Mouse (Mus musculus): Measurements from ENCODE around the gene Pacs1. TPM values are rescaled to one million over a fixed set of nuclear protein-coding genes. Genes with fewer than 3 reads are reported as not detected.

Pacs1 gene
- polyA plus RNA-seq, 1 experiment = 58.9 TPM

DNA sequence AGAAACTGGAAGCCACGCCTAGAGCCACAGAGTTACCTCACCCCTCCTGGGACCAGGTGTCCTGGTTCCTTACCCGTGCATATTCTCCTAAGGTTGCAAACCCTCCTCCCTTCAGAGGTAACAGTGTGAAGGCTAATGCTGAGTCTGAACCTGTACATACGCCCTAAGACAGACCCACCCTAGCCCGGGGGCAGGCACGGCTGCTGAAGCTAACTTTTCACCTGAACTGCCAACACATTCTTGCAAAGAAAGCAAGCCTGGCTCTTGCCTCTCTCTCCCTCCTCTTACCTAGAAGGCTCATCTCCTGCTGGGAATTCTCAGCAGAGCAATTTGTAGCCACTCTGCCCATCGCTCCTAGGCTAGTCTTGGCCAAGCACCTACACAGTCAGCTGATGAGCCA, 27.7 kb upstream of the Pacs1 start:
- DNase-seq = no peak
- no peak overlapping the region for H3K4me3 ChIP-seq (ENCODE audit: control insufficient read depth, insufficient read depth, low read length)
- H3K4me1 ChIP-seq (replicated peaks; ENCODE audit: control insufficient read depth, insufficient read depth, low read length) = 0 out of 2 replicates have a peak, but pooled peaks cover 2% of the 10 kb centered on the region
- no peak overlapping the region for H3K27ac ChIP-seq (ENCODE audit: control insufficient read depth, insufficient read depth, low read length)
- no peak for TF ChIP-seq POLR2A (IDR thresholded peaks at IDR 0.05; ENCODE audit: control insufficient read depth, extremely low read depth, insufficient read depth, low read length, poor library complexity)
- no peak for TF ChIP-seq CTCF (IDR thresholded peaks at IDR 0.05; ENCODE audit: borderline replicate concordance, control insufficient read depth, extremely low read depth, insufficient read depth, low read length, poor library complexity)
- 77% methylated on average over 6 of the region's 6 CpGs for WGBS
- no peaks in the 10 kb centered on the region for H3K36me3 ChIP-seq (ENCODE audit: control insufficient read depth, insufficient read depth, low read length)
- no peaks in the 10 kb centered on the region for H3K27me3 ChIP-seq (ENCODE audit: control insufficient read depth, insufficient read depth, low read length)

DNA sequence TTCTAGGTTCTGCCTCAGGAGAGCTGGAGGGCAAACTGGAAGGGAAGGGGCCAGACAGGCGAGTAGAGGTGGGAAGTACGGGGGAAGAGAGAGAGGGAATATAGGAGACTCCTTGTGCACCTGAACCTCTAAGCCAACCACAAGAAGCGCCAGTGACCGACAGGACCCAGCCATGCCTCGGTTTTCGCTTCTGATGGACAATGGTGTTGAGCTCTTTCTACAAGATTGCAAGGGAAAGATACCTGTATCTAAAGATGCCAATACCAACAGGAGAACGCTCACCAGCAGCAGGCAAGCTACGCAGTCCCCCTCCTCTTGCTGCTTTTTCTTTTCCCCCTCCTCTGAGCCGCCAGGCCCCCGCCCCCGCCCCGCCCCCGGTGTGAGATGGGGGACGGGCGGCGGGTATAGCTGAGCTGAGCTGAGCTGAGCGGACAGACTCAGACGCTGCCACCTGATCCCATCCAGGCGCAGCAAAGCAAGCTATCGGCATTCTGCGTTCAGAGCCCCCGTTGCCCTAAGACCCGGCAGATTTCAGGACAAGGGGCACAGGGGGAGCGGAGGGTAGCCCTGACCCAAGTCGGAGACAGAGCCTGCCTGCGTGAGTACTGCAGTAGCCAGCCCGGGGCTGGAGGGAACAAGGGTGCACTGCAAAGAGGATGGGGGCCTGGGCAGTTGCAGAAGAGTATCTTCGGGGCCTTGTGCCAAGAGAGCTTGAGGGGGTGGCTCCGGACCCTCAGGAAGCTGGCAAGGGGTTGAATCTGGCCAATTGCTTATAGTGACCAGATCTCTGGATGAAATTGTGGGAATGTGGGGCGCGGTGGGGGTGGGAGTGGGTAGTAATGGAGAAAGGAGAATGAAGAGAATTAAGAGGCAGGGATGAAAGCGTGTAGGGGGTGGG, 25.2 kb upstream of the Pacs1 start, which contains the start of gene Gal3st3:
TSS of gene Gal3st3 (plus strand) at position 429 of the 898 bp plus-strand sequence.
- DNase-seq = no peak
- Histone ChIP-seq H3K4me1 (replicated peaks; ENCODE audit: control insufficient read depth, insufficient read depth, low read length) (peaks cover 6% of the 10 kb centered on the region), H3K36me3 (ENCODE audit: control insufficient read depth, insufficient read depth, low read length) (no peaks in the 10 kb centered on the region; the same call in 1 of the 2 replicates), H3K4me3 (ENCODE audit: control insufficient read depth, insufficient read depth, low read length) (no peak within 1 kb of the TSS), H3K27ac (ENCODE audit: control insufficient read depth, insufficient read depth, low read length) (no peak within 1 kb of the TSS), H3K27me3 (ENCODE audit: control insufficient read depth, insufficient read depth, low read length) (no peaks in the 10 kb centered on the region)
- 58% methylated on average over 32 of the region's 32 CpGs for WGBS
- TF ChIP-seq POLR2A (IDR thresholded peaks at IDR 0.05; ENCODE audit: control insufficient read depth, extremely low read depth, insufficient read depth, low read length, poor library complexity) = no peak
- TF ChIP-seq CTCF (IDR thresholded peaks at IDR 0.05; ENCODE audit: borderline replicate concordance, control insufficient read depth, extremely low read depth, insufficient read depth, low read length, poor library complexity) = no peak

DNA sequence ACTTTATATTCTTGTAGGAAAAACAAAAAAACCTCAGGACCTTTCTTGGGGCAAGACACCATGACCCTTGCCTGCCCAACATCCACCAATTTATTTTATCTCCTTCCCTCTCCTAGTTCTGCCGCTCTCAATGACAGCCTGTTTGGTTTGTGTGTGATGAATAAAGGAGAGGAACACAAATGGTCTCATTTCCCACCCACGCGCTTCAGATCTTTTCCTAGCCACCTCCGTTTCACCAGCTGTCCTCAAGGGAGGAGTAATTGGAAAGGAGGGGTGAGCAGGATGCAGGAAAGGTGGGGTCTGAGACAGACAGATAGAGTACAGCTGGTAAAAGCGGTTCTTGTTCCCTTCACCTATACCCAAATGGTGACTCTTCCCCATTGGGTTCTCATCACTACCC, 23.7 kb upstream of the Pacs1 start:
- TF ChIP-seq CTCF (IDR thresholded peaks at IDR 0.05; ENCODE audit: borderline replicate concordance, control insufficient read depth, extremely low read depth, insufficient read depth, low read length, poor library complexity) = no peak
- TF ChIP-seq POLR2A (IDR thresholded peaks at IDR 0.05; ENCODE audit: control insufficient read depth, extremely low read depth, insufficient read depth, low read length, poor library complexity) = no peak
- peaks cover 7% of the 10 kb centered on the region for H3K36me3 ChIP-seq (ENCODE audit: control insufficient read depth, insufficient read depth, low read length)
- WGBS = 88% methylated on average over 5 of the region's 5 CpGs

DNA sequence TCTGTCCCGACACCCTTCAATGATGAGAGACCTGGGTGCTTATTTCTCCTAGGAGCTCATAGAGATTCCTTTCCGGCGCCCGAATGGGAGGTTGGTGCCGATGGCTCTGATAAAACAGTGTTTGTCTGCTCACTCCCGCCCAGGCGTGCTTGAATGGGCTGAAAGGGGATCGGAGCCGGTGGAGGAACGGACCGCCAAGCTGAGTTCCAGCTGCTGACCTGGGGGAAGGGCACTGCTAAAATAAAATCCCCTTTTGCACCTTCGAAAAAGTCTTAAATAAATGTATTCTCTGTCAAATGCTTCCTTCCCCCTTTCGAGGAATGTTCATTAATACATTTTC, 22.8 kb upstream of the Pacs1 start:
- DNase-seq = no peak
- Histone ChIP-seq H3K27ac (ENCODE audit: control insufficient read depth, insufficient read depth, low read length) (peak overlapping the region; percentile 80), H3K36me3 (ENCODE audit: control insufficient read depth, insufficient read depth, low read length) (peaks cover 15% of the 10 kb centered on the region), H3K4me3 (ENCODE audit: control insufficient read depth, insufficient read depth, low read length) (peak overlapping the region; percentile 50), H3K4me1 (replicated peaks; ENCODE audit: control insufficient read depth, insufficient read depth, low read length) (peaks cover 6% of the 10 kb centered on the region), H3K27me3 (ENCODE audit: control insufficient read depth, insufficient read depth, low read length) (no peaks in the 10 kb centered on the region)
- under 1% methylated on average over 13 of the region's 13 CpGs for WGBS
- TF ChIP-seq POLR2A (IDR thresholded peaks at IDR 0.05; ENCODE audit: control insufficient read depth, extremely low read depth, insufficient read depth, low read length, poor library complexity) = no peak
- no peak for TF ChIP-seq CTCF (IDR thresholded peaks at IDR 0.05; ENCODE audit: borderline replicate concordance, control insufficient read depth, extremely low read depth, insufficient read depth, low read length, poor library complexity)

More for the DNA sequence above, 23.7 kb upstream of the Pacs1 start:
- no peak overlapping the region for H3K27ac ChIP-seq (ENCODE audit: control insufficient read depth, insufficient read depth, low read length)
- no peak for DNase-seq
- no peak overlapping the region for H3K4me3 ChIP-seq (ENCODE audit: control insufficient read depth, insufficient read depth, low read length)
- H3K4me1 ChIP-seq (replicated peaks; ENCODE audit: control insufficient read depth, insufficient read depth, low read length) = peaks cover 6% of the 10 kb centered on the region
- no peaks in the 10 kb centered on the region for H3K27me3 ChIP-seq (ENCODE audit: control insufficient read depth, insufficient read depth, low read length)

DNA sequence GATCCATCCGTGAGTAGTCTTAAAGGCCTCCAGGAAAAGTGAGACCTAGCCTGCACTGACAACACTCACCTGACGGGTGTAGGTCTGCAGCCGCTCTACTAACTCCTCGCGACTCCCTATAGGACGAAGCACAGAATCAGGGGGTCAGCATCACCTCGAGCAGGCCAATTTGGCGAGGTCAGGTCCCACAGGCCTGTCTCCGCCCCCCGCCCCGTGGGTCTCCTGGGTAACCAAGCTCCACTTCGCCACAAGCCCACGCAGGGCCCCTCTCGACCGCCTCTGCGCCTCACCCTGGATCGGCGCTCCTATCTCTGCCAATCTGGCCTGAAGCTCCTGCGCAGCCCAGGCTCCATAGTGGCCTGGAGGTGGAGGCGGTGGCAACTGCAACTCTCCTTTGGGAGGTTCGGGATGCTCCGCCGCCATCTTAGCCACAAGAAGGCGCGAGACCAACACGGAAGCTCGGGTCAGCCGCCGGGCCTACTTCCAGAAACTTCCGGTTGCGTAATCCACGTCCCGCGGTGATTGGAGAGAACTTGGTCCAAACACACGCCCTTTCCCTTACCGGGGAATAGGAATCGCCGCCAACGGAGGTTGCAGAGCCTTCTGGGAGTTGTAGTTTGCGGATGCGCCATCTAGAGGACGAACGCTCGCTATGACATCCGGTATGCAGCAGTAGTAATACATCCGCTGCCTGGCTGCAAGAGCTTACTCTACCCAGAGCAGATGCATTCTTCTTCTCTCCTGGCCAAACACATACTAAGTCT, 22.2 kb upstream of the Pacs1 start, which contains the start of gene Sf3b2:
TSS of gene Sf3b2 (minus strand) at position 484 of the 764 bp plus-strand sequence.
- Histone ChIP-seq H3K36me3 (ENCODE audit: control insufficient read depth, insufficient read depth, low read length) (peaks cover 21% of the 10 kb centered on the region), H3K4me1 (replicated peaks; ENCODE audit: control insufficient read depth, insufficient read depth, low read length) (peaks cover 6% of the 10 kb centered on the region), H3K27ac (ENCODE audit: control insufficient read depth, insufficient read depth, low read length) (peak within 1 kb of the TSS; percentile 80), H3K27me3 (ENCODE audit: control insufficient read depth, insufficient read depth, low read length) (no peaks in the 10 kb centered on the region), H3K4me3 (ENCODE audit: control insufficient read depth, insufficient read depth, low read length) (peak within 1 kb of the TSS; percentile 76)
- peak; percentile 95 for DNase-seq
- TF ChIP-seq CTCF (IDR thresholded peaks at IDR 0.05; ENCODE audit: borderline replicate concordance, control insufficient read depth, extremely low read depth, insufficient read depth, low read length, poor library complexity) (0 out of 2 replicates have a peak, but pooled peaks have one; percentile 56), POLR2A (IDR thresholded peaks at IDR 0.05; ENCODE audit: control insufficient read depth, extremely low read depth, insufficient read depth, low read length, poor library complexity) (peak; percentile 67)
- WGBS = under 1% methylated on average over 46 of the region's 46 CpGs

DNA sequence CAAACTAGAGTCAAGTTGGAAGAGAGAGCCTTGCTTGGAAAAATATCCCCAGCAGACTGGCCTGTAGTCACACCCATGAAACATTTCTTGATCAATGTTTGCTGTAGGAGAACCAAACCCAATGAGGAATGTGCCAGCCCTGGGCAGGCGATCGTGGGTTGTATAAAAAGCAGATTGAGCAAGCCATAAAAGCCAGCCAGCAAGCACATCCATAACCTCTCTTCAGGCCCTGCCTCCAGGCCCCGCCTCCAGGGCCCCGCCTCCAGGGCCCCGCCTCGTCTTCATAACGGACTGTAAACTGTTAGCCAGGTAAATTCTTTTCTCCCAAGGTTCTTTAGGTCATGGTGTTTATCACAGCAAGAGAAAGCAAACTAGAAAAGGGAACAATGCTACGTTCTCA, 5.5 kb upstream of the Pacs1 start:
- Histone ChIP-seq H3K4me1 (replicated peaks; ENCODE audit: control insufficient read depth, insufficient read depth, low read length) (peaks cover 11% of the 10 kb centered on the region), H3K36me3 (ENCODE audit: control insufficient read depth, insufficient read depth, low read length) (peaks cover 64% of the 10 kb centered on the region), H3K4me3 (ENCODE audit: control insufficient read depth, insufficient read depth, low read length) (no peak overlapping the region), H3K27ac (ENCODE audit: control insufficient read depth, insufficient read depth, low read length) (no peak overlapping the region), H3K27me3 (ENCODE audit: control insufficient read depth, insufficient read depth, low read length) (no peaks in the 10 kb centered on the region)
- TF ChIP-seq CTCF (IDR thresholded peaks at IDR 0.05; ENCODE audit: borderline replicate concordance, control insufficient read depth, extremely low read depth, insufficient read depth, low read length, poor library complexity) (no peak), POLR2A (IDR thresholded peaks at IDR 0.05; ENCODE audit: control insufficient read depth, extremely low read depth, insufficient read depth, low read length, poor library complexity) (no peak)
- 91% methylated on average over 8 of the region's 8 CpGs for WGBS
- no peak for DNase-seq

Data from thymus, adult 2 months (tissue).